ENCODE assay signal across 8 mouse cellular contexts in genomic region chr17:34646906-34647787, GRCm38 (mm10). TPM values are rescaled to one million over a fixed set of nuclear protein-coding genes. Genes with fewer than 3 reads are reported as not detected.
DNase-seq lines count a peak whose midpoint lies in the region; ATAC-seq and TF ChIP-seq lines count a peak whose summit lies in the region.

Gene Atf6b (plus strand): TSS chr17:34647146.

- 0 out of 2 replicates have a peak, but pooled peaks have one; percentile 46 for TF ChIP-seq POLR2A in cortical plate, adult 2 months (IDR thresholded peaks at IDR 0.05; ENCODE audit: extremely low read depth, insufficient read depth, low read length)

- peak; percentile 98 for ATAC-seq in activated CD4-positive, CD25-positive, alpha-beta regulatory T cell, adult 4 months

- H3K4me1 ChIP-seq in cortical plate, adult 2 months (ENCODE audit: control insufficient read depth, insufficient read depth, low read length), result peaks cover 2% of the 10 kb centered on the region
- H3K4me1 ChIP-seq in megakaryocyte, embryonic 14.5 days, result peaks cover 69% of the 10 kb centered on the region

- no peaks in the 10 kb centered on the region for H3K27me3 ChIP-seq in megakaryocyte, embryonic 14.5 days (replicated peaks)

- peaks cover 55% of the 10 kb centered on the region for H3K36me3 ChIP-seq in megakaryocyte, embryonic 14.5 days (replicated peaks; ENCODE audit: low read length)

- peak within 1 kb of the TSS; percentile 62 for H3K4me3 ChIP-seq in cortical plate, adult 2 months (ENCODE audit: insufficient read depth, low read length)
- H3K4me3 ChIP-seq in megakaryocyte, embryonic 14.5 days (replicated peaks), result peak within 1 kb of the TSS; percentile 100

- H3K9me3 ChIP-seq in megakaryocyte, embryonic 14.5 days, result no peaks in the 10 kb centered on the region

- TF ChIP-seq CTCF in cortical plate, adult 2 months (IDR thresholded peaks at IDR 0.05; ENCODE audit: extremely low read depth, insufficient read depth, low read length), result no peak

- peak; percentile 92 to 96 for DNase-seq in gastrocnemius, adult 8-10 months (ENCODE audit: low spot score in 2 of 2)
- DNase-seq in hindlimb bud, embryonic 11.5 days (ENCODE audit: extremely low spot score, low read depth, low spot score), result peak; percentile 93
- DNase-seq in left cerebral cortex, adult 8-10 months (ENCODE audit: low spot score in 2 of 2), result peak; percentile 80 to 99
- DNase-seq in right cerebral cortex, postnatal 10 days (ENCODE audit: low spot score in 2 of 2), result peak; percentile 99 to 100
- DNase-seq in urinary bladder, postnatal 25 days (ENCODE audit: low spot score), result peak; percentile 76

- no peak within 1 kb of the TSS for H3K27ac ChIP-seq in cortical plate, adult 2 months (ENCODE audit: insufficient read depth, low read length)

RNA-seq across cellular contexts. Expression of gene Atf6b, which starts in this region (rescaled TPM):
- polyA plus RNA-seq in activated CD4-positive, CD25-positive, alpha-beta regulatory T cell, adult 4 months (2017; shearing (Covaris generic)), result 10 to 100 TPM; 15.6 to 26.7 TPM
- polyA plus RNA-seq in cortical plate, adult 2 months (2012; rRNA removed), result 59.6 and 64.1 TPM in 2 replicates
- 1 to 10 TPM; 5.4 to 7.6 (median 6.3) TPM for total RNA-seq in gastrocnemius, adult 8-10 months (2022)
- total RNA-seq in left cerebral cortex, adult 8-10 months (2022), result 10 to 100 TPM; 46.3 to 56.8 (median 53.7) TPM
- polyA plus RNA-seq in megakaryocyte, embryonic 14.5 days (2012; ENCODE audit: insufficient read depth, low replicate concordance), result 192 and 427 TPM in 2 replicates

Comparison
In these comparisons a context has a peak if more than half of its experiments do, and no peak if none do; other contexts are left out.
1. RNA of gene Atf6b (total RNA-seq): 46.3 to 56.8 TPM in left cerebral cortex, adult 8-10 months; 5.4 to 7.6 TPM in gastrocnemius, adult 8-10 months; every median in the first group is over 4 times any median in the second.
2. Peak in every context shown above with its lines, with median percentiles within 50 percentile points of each other: DNase-seq.